Mouse (Mus musculus) limb, embryonic 11.5 days (tissue): ENCODE data around the gene Ube2k. TPM values are rescaled to one million over a fixed set of nuclear protein-coding genes. Genes with fewer than 3 reads are reported as not detected.

Experiments used
- ATAC-seq: fragments of 200-750 bp; cut with Nextera tagmentation; 2 replicates; pipeline ENCODE4 v1.8.0; 2017; ENCODE audit warnings: low read depth; ENCODE audit not compliant: insufficient number of reproducible peaks, low FRiP score, low TSS enrichment
- DNase-seq: peaks from one replicate; pipeline ENCODE4 v3.0.0-alpha.2; 2015; ENCODE audit warnings: low spot score
- H3K27ac ChIP-seq: fragments of 300-500 bp; sonication (generic); replicated peaks from 2 replicates; pipeline ENCODE4 v1.5.1; 2014; ENCODE audit warnings: low read depth, mild to moderate bottlenecking, low read length
- H3K27me3 ChIP-seq: fragments of 300-500 bp; sonication (generic); 2 replicates; pipeline ENCODE4 v1.6.1; 2014; ENCODE audit warnings: mild to moderate bottlenecking, low read length, mixed read lengths; ENCODE audit not compliant: control insufficient read depth, insufficient read depth
- H3K36me3 ChIP-seq: fragments of 300-500 bp; sonication (generic); 2 replicates; pipeline ENCODE4 v1.6.1; 2014; ENCODE audit warnings: mild to moderate bottlenecking, low read length, moderate library complexity, mixed read lengths; ENCODE audit not compliant: control insufficient read depth, insufficient read depth
- H3K4me1 ChIP-seq: fragments of 300-500 bp; sonication (generic); 2 replicates; pipeline ENCODE4 v1.6.1; 2014; ENCODE audit warnings: low read length, mixed read lengths; ENCODE audit not compliant: control insufficient read depth, insufficient read depth
- H3K4me2 ChIP-seq: fragments of 300-500 bp; sonication (generic); 2 replicates; pipeline ENCODE4 v1.6.1; 2014; ENCODE audit warnings: low read depth, mild to moderate bottlenecking, moderate library complexity; ENCODE audit not compliant: severe bottlenecking
- H3K4me3 ChIP-seq: fragments of 300-500 bp; sonication (generic); 2 replicates; pipeline ENCODE4 v1.5.1; 2014; ENCODE audit warnings: low read depth, low read length
- H3K9ac ChIP-seq: fragments of 300-500 bp; sonication (generic); 2 replicates; pipeline ENCODE4 v1.6.1; 2014; ENCODE audit warnings: mild to moderate bottlenecking, low read length
- H3K9me3 ChIP-seq: fragments of 300-500 bp; sonication (generic); 2 replicates; pipeline ENCODE4 v1.6.1; 2016; ENCODE audit warnings: low read length; ENCODE audit not compliant: control insufficient read depth
- WGBS: fragments of 180-500 bp; shearing (Covaris S2); extraction: QIAGEN DNeasy Blood & Tissue Kit; methylation state at CpG from one replicate; pipeline ENCODE4 v1.1.7; 2014; 5-methylcytosine and 5-hydroxymethylcytosine counted together
- polyA plus RNA-seq: library from polyadenylated mRNA; unstranded; fragments of >200 nt; fragmentation: Nextera tagmentation; extraction: Ambion mirVana; gene quantifications from 2 replicates; pipeline ENCODE4 v1.2.1, GENCODE M21; 2014

Ube2k gene
- polyA plus RNA-seq, 1 experiment from 2014 or later, result 172 TPM

GRCm38 (mm10) chr5:65505786-65506185 is 31.2 kb upstream of the Ube2k start:
- ATAC-seq (no peak), DNase-seq (peak; percentile 38)
- H3K9me3 ChIP-seq, result no peaks in the 10 kb centered on the region
- no peaks in the 10 kb centered on the region for H3K4me1 ChIP-seq
- H3K4me3 ChIP-seq, result no peak overlapping the region
- 11% methylated on average over 8 of the region's 8 CpGs for WGBS
- no peak overlapping the region for H3K4me2 ChIP-seq
- H3K36me3 ChIP-seq, result no peaks in the 10 kb centered on the region
- H3K27me3 ChIP-seq, result no peaks in the 10 kb centered on the region
- H3K27ac ChIP-seq, result no peak overlapping the region
- H3K9ac ChIP-seq, result no peak overlapping the region

DNA sequence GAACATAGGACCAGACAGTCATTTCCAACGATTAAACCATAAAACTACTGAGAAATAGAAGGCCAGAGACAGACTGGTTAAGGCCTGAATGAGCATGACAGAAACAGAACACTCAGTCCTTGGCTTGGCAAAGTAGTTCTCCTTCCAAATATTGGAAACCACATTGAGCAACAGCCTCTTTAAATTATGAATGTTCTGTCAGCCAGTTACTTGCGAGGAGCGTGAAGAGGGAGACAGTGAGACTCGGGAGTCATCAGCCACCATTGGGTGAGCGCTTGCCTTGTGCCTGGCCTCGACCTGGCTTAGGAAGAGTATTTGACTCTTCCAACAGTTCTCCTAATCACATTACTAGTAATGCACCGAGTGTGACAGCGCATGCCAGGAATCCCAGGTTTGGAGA is 28.6 kb upstream of the Ube2k start:
- Histone ChIP-seq H3K4me2 (no peak overlapping the region), H3K4me3 (no peak overlapping the region), H3K9me3 (no peaks in the 10 kb centered on the region), H3K27me3 (no peaks in the 10 kb centered on the region), H3K36me3 (no peaks in the 10 kb centered on the region), H3K9ac (no peak overlapping the region), H3K4me1 (no peaks in the 10 kb centered on the region), H3K27ac (no peak overlapping the region)
- 78% methylated on average over 8 of the region's 8 CpGs for WGBS
- no peak for ATAC-seq
- DNase-seq, result no peak

DNA sequence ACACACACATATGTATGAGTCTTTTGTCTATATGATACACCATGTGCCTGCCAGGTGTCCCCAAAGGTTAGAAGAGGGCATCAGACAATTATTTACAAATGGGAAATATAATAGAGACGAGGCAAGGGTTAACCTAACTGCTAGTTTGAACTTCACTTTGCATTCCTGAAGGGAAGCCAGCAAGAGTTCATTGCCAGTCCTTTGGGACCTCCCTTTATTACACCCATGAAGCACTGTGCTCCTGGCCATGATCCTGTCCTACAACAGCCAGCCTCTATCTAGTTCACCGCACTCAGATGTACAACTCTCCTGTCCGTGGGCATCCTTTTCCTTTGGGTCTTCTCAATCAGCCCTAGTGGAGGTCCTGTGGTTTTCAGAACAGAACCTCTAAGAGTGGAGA is 23.5 kb upstream of the Ube2k start:
- no peak for DNase-seq
- Histone ChIP-seq H3K4me3 (no peak overlapping the region), H3K9ac (no peak overlapping the region), H3K9me3 (no peaks in the 10 kb centered on the region), H3K27ac (no peak overlapping the region), H3K27me3 (no peaks in the 10 kb centered on the region), H3K4me2 (no peak overlapping the region), H3K36me3 (no peaks in the 10 kb centered on the region), H3K4me1 (no peaks in the 10 kb centered on the region)
- no peak for ATAC-seq
- 82% methylated on average over 3 of the region's 3 CpGs for WGBS

DNA sequence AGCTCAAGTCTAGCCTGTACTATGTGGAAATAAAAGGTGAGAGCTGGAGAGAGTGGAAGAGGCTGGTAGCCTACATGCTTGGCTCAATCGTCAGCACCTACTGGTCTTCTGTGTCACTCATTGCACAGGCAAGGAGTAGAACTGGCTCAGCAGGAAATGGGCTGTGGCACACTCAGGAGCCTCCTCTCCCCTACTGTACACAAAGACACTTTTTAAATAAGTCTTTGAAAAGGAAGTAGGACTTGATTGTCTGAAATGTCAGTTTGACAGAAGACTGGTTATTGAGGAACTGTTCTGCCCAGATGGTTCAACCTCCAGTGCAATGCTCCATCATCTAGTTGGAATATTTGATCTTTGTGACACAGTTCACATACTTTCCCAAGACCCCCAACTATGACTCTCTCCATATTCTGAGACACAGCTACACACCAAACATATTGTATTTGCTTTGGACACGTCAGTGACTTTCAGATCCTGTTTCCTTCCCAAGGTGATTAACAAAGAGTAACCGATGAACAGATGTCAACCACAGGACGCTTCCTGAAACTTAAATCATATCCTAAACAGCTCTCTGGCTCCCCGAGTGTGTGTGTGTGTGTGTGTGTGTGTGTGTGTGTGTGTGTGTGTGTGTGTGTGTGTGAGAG is 22.3 kb upstream of the Ube2k start:
- 64% methylated on average over 5 of the region's 5 CpGs for WGBS
- ATAC-seq (no peak), DNase-seq (no peak)
- H3K4me1 ChIP-seq, result no peaks in the 10 kb centered on the region
- no peak overlapping the region for H3K9ac ChIP-seq
- H3K27ac ChIP-seq, result no peak overlapping the region
- H3K4me3 ChIP-seq, result no peak overlapping the region
- no peak overlapping the region for H3K4me2 ChIP-seq
- H3K27me3 ChIP-seq, result no peaks in the 10 kb centered on the region
- no peaks in the 10 kb centered on the region for H3K9me3 ChIP-seq
- no peaks in the 10 kb centered on the region for H3K36me3 ChIP-seq

- no peaks in the 10 kb centered on the region for H3K36me3 ChIP-seq
- no peak overlapping the region for H3K4me3 ChIP-seq
- no peak overlapping the region for H3K9ac ChIP-seq
- DNase-seq (no peak), ATAC-seq (no peak)
- H3K4me2 ChIP-seq, result no peak overlapping the region
- no peaks in the 10 kb centered on the region for H3K9me3 ChIP-seq
- WGBS, result 85% methylated on average over 1 of the region's 1 CpGs
- no peaks in the 10 kb centered on the region for H3K27me3 ChIP-seq
- no peaks in the 10 kb centered on the region for H3K4me1 ChIP-seq
- no peak overlapping the region for H3K27ac ChIP-seq
Measured at GRCm38 (mm10) chr5:65521803-65522202, 15.2 kb upstream of the Ube2k start.

GRCm38 (mm10) chr5:65524831-65525230 is 12.2 kb upstream of the Ube2k start:
- WGBS, result 76% methylated on average over 4 of the region's 4 CpGs
- Histone ChIP-seq H3K9me3 (no peaks in the 10 kb centered on the region), H3K27me3 (no peaks in the 10 kb centered on the region), H3K9ac (no peak overlapping the region), H3K4me1 (no peaks in the 10 kb centered on the region), H3K27ac (no peak overlapping the region), H3K36me3 (no peaks in the 10 kb centered on the region), H3K4me3 (no peak overlapping the region), H3K4me2 (no peak overlapping the region)
- ATAC-seq (no peak), DNase-seq (no peak)

- ATAC-seq (no peak), DNase-seq (no peak)
- Histone ChIP-seq H3K27me3 (no peaks in the 10 kb centered on the region), H3K9ac (no peak overlapping the region), H3K4me2 (no peak overlapping the region), H3K27ac (no peak overlapping the region), H3K36me3 (no peaks in the 10 kb centered on the region), H3K4me3 (no peak overlapping the region), H3K4me1 (no peaks in the 10 kb centered on the region), H3K9me3 (no peaks in the 10 kb centered on the region)
- WGBS, result 13% methylated on average over 8 of the region's 8 CpGs
Measured at GRCm38 (mm10) chr5:65525674-65526443, 11.2 kb upstream of the Ube2k start.

GRCm38 (mm10) chr5:65531283-65531682 is 5.8 kb upstream of the Ube2k start:
- H3K4me1 ChIP-seq, result no peaks in the 10 kb centered on the region
- H3K4me3 ChIP-seq, result no peak overlapping the region
- ATAC-seq (no peak), DNase-seq (no peak)
- H3K9me3 ChIP-seq, result no peaks in the 10 kb centered on the region
- H3K36me3 ChIP-seq, result no peaks in the 10 kb centered on the region
- no peak overlapping the region for H3K27ac ChIP-seq
- 81% methylated on average over 3 of the region's 3 CpGs for WGBS
- H3K9ac ChIP-seq, result no peak overlapping the region
- no peak overlapping the region for H3K4me2 ChIP-seq
- H3K27me3 ChIP-seq, result no peaks in the 10 kb centered on the region
